Mouse (Mus musculus) liver, embryonic 14.5 days (tissue): ENCODE measurements around the gene Snrnp35.

Experiments used
- CTCF ChIP-seq: IDR thresholded peaks from 2 replicates; pipeline ENCODE4 v1.5.1; 2016; ENCODE audit warnings: antibody characterized with exemption, low read depth, control low read depth
- EP300 ChIP-seq: IDR thresholded peaks from 2 replicates; pipeline ENCODE4 v1.6.1; 2016; ENCODE audit warnings: antibody characterized with exemption, low read depth

GRCm38 (mm10) chr5:124485654-124486053 lies 2.7 kb downstream of the Snrnp35 start:
- no peak for TF ChIP-seq CTCF
- no peak for TF ChIP-seq EP300
